Mouse (Mus musculus): ENCODE data around the gene Sgms2. TPM values are rescaled to one million over a fixed set of nuclear protein-coding genes. Genes with fewer than 3 reads are reported as not detected.
A peak's percentile ranks its signal among the peaks of the same experiment; 100 is the strongest.

Sgms2 gene
- polyA plus RNA-seq, 1 experiment from 2014 or later = 1.3 TPM

- Histone ChIP-seq H3K36me3 (ENCODE audit: control insufficient read depth, insufficient read depth, low read length) (no peaks in the 10 kb centered on the region), H3K4me3 (ENCODE audit: low read depth, low read length) (no peak overlapping the region), H3K4me1 (ENCODE audit: control insufficient read depth, insufficient read depth, low read length) (no peaks in the 10 kb centered on the region), H3K27ac (ENCODE audit: low read depth, low read length) (no peak overlapping the region), H3K4me2 (no peak overlapping the region), H3K27me3 (ENCODE audit: control insufficient read depth, insufficient read depth, low read length) (no peaks in the 10 kb centered on the region), H3K9me3 (replicated peaks; ENCODE audit: control insufficient read depth, low read length) (no peaks in the 10 kb centered on the region), H3K9ac (ENCODE audit: low read depth, low read length) (no peak overlapping the region)
- WGBS (ENCODE audit: insufficient replicate concordance) = 65% methylated on average over 14 of the region's 14 CpGs
- ATAC-seq (replicated peaks; ENCODE audit: insufficient number of reproducible peaks, low FRiP score, low TSS enrichment) = no peak
These were observed 169.0 kb downstream of the Sgms2 start for GRCm38 (mm10) chr3:131322081-131322815.

GRCm38 (mm10) chr3:131320184-131320583 lies 171.0 kb downstream of the Sgms2 start:
- Histone ChIP-seq H3K27ac (ENCODE audit: low read depth, low read length) (no peak overlapping the region), H3K9ac (ENCODE audit: low read depth, low read length) (no peak overlapping the region), H3K9me3 (replicated peaks; ENCODE audit: control insufficient read depth, low read length) (no peaks in the 10 kb centered on the region), H3K27me3 (ENCODE audit: control insufficient read depth, insufficient read depth, low read length) (no peaks in the 10 kb centered on the region), H3K4me2 (no peak overlapping the region), H3K36me3 (ENCODE audit: control insufficient read depth, insufficient read depth, low read length) (no peaks in the 10 kb centered on the region), H3K4me3 (ENCODE audit: low read depth, low read length) (no peak overlapping the region), H3K4me1 (ENCODE audit: control insufficient read depth, insufficient read depth, low read length) (no peaks in the 10 kb centered on the region)
- no peak for ATAC-seq (replicated peaks; ENCODE audit: insufficient number of reproducible peaks, low FRiP score, low TSS enrichment)
- 4% methylated on average over 3 of the region's 3 CpGs for WGBS (ENCODE audit: insufficient replicate concordance)

- H3K36me3 ChIP-seq (ENCODE audit: control insufficient read depth, insufficient read depth, low read length) = no peaks in the 10 kb centered on the region
- H3K9me3 ChIP-seq (replicated peaks; ENCODE audit: control insufficient read depth, low read length) = no peaks in the 10 kb centered on the region
- no peaks in the 10 kb centered on the region for H3K4me1 ChIP-seq (ENCODE audit: control insufficient read depth, insufficient read depth, low read length)
- no peak overlapping the region for H3K4me3 ChIP-seq (ENCODE audit: low read depth, low read length)
- no peaks in the 10 kb centered on the region for H3K27me3 ChIP-seq (ENCODE audit: control insufficient read depth, insufficient read depth, low read length)
- 44% methylated on average over 2 of the region's 2 CpGs for WGBS (ENCODE audit: insufficient replicate concordance)
- H3K27ac ChIP-seq (ENCODE audit: low read depth, low read length) = no peak overlapping the region
- no peak overlapping the region for H3K4me2 ChIP-seq
- no peak overlapping the region for H3K9ac ChIP-seq (ENCODE audit: low read depth, low read length)
- no peak for ATAC-seq (replicated peaks; ENCODE audit: insufficient number of reproducible peaks, low FRiP score, low TSS enrichment)
These were observed 173.0 kb downstream of the Sgms2 start for GRCm38 (mm10) chr3:131318211-131318610.

- ATAC-seq (replicated peaks; ENCODE audit: insufficient number of reproducible peaks, low FRiP score, low TSS enrichment) = no peak
- WGBS (ENCODE audit: insufficient replicate concordance) = 86% methylated on average over 1 of the region's 1 CpGs
- H3K4me1 ChIP-seq (ENCODE audit: control insufficient read depth, insufficient read depth, low read length) = no peaks in the 10 kb centered on the region
These were observed 174.1 kb downstream of the Sgms2 start for GRCm38 (mm10) chr3:131317126-131317525.

GRCm38 (mm10) chr3:131315957-131316510 lies 175.2 kb downstream of the Sgms2 start:
- ATAC-seq (replicated peaks; ENCODE audit: insufficient number of reproducible peaks, low FRiP score, low TSS enrichment) = no peak; the same call in 1 of the 2 replicates
- Histone ChIP-seq H3K27ac (ENCODE audit: low read depth, low read length) (no peak overlapping the region), H3K4me3 (ENCODE audit: low read depth, low read length) (no peak overlapping the region; the same call in 1 of the 2 replicates), H3K27me3 (ENCODE audit: control insufficient read depth, insufficient read depth, low read length) (no peaks in the 10 kb centered on the region), H3K4me1 (ENCODE audit: control insufficient read depth, insufficient read depth, low read length) (no peaks in the 10 kb centered on the region), H3K9me3 (replicated peaks; ENCODE audit: control insufficient read depth, low read length) (no peaks in the 10 kb centered on the region), H3K9ac (ENCODE audit: low read depth, low read length) (no peak overlapping the region), H3K4me2 (peak overlapping the region; percentile 44), H3K36me3 (ENCODE audit: control insufficient read depth, insufficient read depth, low read length) (no peaks in the 10 kb centered on the region)
- 41% methylated on average over 4 of the region's 4 CpGs for WGBS (ENCODE audit: insufficient replicate concordance)

More at GRCm38 (mm10) chr3:131317126-131317525, 174.1 kb downstream of the Sgms2 start:
- Histone ChIP-seq H3K9me3 (replicated peaks; ENCODE audit: control insufficient read depth, low read length) (no peaks in the 10 kb centered on the region), H3K4me2 (no peak overlapping the region), H3K27me3 (ENCODE audit: control insufficient read depth, insufficient read depth, low read length) (no peaks in the 10 kb centered on the region), H3K27ac (ENCODE audit: low read depth, low read length) (no peak overlapping the region), H3K4me3 (ENCODE audit: low read depth, low read length) (no peak overlapping the region), H3K9ac (ENCODE audit: low read depth, low read length) (no peak overlapping the region), H3K36me3 (ENCODE audit: control insufficient read depth, insufficient read depth, low read length) (no peaks in the 10 kb centered on the region)

- ATAC-seq (replicated peaks; ENCODE audit: insufficient number of reproducible peaks, low FRiP score, low TSS enrichment) = no peak
- H3K27me3 ChIP-seq (ENCODE audit: control insufficient read depth, insufficient read depth, low read length) = no peaks in the 10 kb centered on the region
- no peaks in the 10 kb centered on the region for H3K36me3 ChIP-seq (ENCODE audit: control insufficient read depth, insufficient read depth, low read length)
- no peak overlapping the region for H3K27ac ChIP-seq (ENCODE audit: low read depth, low read length)
- WGBS (ENCODE audit: insufficient replicate concordance) = 58% methylated on average over 9 of the region's 9 CpGs
- no peak overlapping the region for H3K4me3 ChIP-seq (ENCODE audit: low read depth, low read length)
- H3K4me1 ChIP-seq (ENCODE audit: control insufficient read depth, insufficient read depth, low read length) = no peaks in the 10 kb centered on the region
- no peak overlapping the region for H3K4me2 ChIP-seq
- H3K9me3 ChIP-seq (replicated peaks; ENCODE audit: control insufficient read depth, low read length) = peaks cover 7% of the 10 kb centered on the region
- no peak overlapping the region for H3K9ac ChIP-seq (ENCODE audit: low read depth, low read length)
These were observed 178.9 kb downstream of the Sgms2 start for GRCm38 (mm10) chr3:131312340-131312739.

GRCm38 (mm10) chr3:131310572-131310971 lies 180.6 kb downstream of the Sgms2 start:
- Histone ChIP-seq H3K27me3 (ENCODE audit: control insufficient read depth, insufficient read depth, low read length) (no peaks in the 10 kb centered on the region), H3K4me1 (ENCODE audit: control insufficient read depth, insufficient read depth, low read length) (no peaks in the 10 kb centered on the region), H3K9me3 (replicated peaks; ENCODE audit: control insufficient read depth, low read length) (peaks cover 7% of the 10 kb centered on the region), H3K9ac (ENCODE audit: low read depth, low read length) (no peak overlapping the region), H3K27ac (ENCODE audit: low read depth, low read length) (no peak overlapping the region), H3K4me3 (ENCODE audit: low read depth, low read length) (no peak overlapping the region), H3K36me3 (ENCODE audit: control insufficient read depth, insufficient read depth, low read length) (no peaks in the 10 kb centered on the region), H3K4me2 (no peak overlapping the region)
- no peak for ATAC-seq (replicated peaks; ENCODE audit: insufficient number of reproducible peaks, low FRiP score, low TSS enrichment)
- WGBS (ENCODE audit: insufficient replicate concordance) = 84% methylated on average over 4 of the region's 4 CpGs

- WGBS (ENCODE audit: insufficient replicate concordance) = 81% methylated on average over 3 of the region's 3 CpGs
These were observed 183.4 kb downstream of the Sgms2 start for GRCm38 (mm10) chr3:131307811-131308210.

GRCm38 (mm10) chr3:131306255-131306654 lies 185.0 kb downstream of the Sgms2 start:
- Histone ChIP-seq H3K4me2 (no peak overlapping the region), H3K27ac (ENCODE audit: low read depth, low read length) (no peak overlapping the region), H3K9ac (ENCODE audit: low read depth, low read length) (no peak overlapping the region), H3K4me1 (ENCODE audit: control insufficient read depth, insufficient read depth, low read length) (no peaks in the 10 kb centered on the region), H3K36me3 (ENCODE audit: control insufficient read depth, insufficient read depth, low read length) (no peaks in the 10 kb centered on the region), H3K4me3 (ENCODE audit: low read depth, low read length) (no peak overlapping the region), H3K9me3 (replicated peaks; ENCODE audit: control insufficient read depth, low read length) (peaks cover 7% of the 10 kb centered on the region), H3K27me3 (ENCODE audit: control insufficient read depth, insufficient read depth, low read length) (0 out of 2 replicates have a peak, but pooled peaks cover 3% of the 10 kb centered on the region)
- WGBS (ENCODE audit: insufficient replicate concordance) = 81% methylated on average over 7 of the region's 7 CpGs
- ATAC-seq (replicated peaks; ENCODE audit: insufficient number of reproducible peaks, low FRiP score, low TSS enrichment) = no peak

More at GRCm38 (mm10) chr3:131307811-131308210, 183.4 kb downstream of the Sgms2 start:
- Histone ChIP-seq H3K4me3 (ENCODE audit: low read depth, low read length) (no peak overlapping the region), H3K27ac (ENCODE audit: low read depth, low read length) (no peak overlapping the region), H3K27me3 (ENCODE audit: control insufficient read depth, insufficient read depth, low read length) (0 out of 2 replicates have a peak, but pooled peaks cover 3% of the 10 kb centered on the region), H3K9ac (ENCODE audit: low read depth, low read length) (no peak overlapping the region), H3K4me2 (no peak overlapping the region), H3K4me1 (ENCODE audit: control insufficient read depth, insufficient read depth, low read length) (no peaks in the 10 kb centered on the region), H3K9me3 (replicated peaks; ENCODE audit: control insufficient read depth, low read length) (peaks cover 7% of the 10 kb centered on the region), H3K36me3 (ENCODE audit: control insufficient read depth, insufficient read depth, low read length) (no peaks in the 10 kb centered on the region)
- no peak for ATAC-seq (replicated peaks; ENCODE audit: insufficient number of reproducible peaks, low FRiP score, low TSS enrichment)
